Mouse (Mus musculus) thymus, adult 2 months (tissue): ENCODE data around the gene Olfr202.

Experiments
- CTCF ChIP-seq: fragments of 200-500 bp; IDR thresholded peaks from 2 replicates; pipeline ENCODE4 v1.5.1; 2012; ENCODE audit warnings: mild to moderate bottlenecking, control low read depth, low read length, moderate library complexity, borderline replicate concordance; ENCODE audit not compliant: control insufficient read depth, poor library complexity, insufficient read depth; ENCODE audit errors: extremely low read depth
- POLR2A ChIP-seq: fragments of 200-500 bp; IDR thresholded peaks from 2 replicates; pipeline ENCODE4 v1.6.1; 2012; ENCODE audit warnings: mild to moderate bottlenecking, low read length, control low read depth, moderate library complexity; ENCODE audit not compliant: control insufficient read depth, poor library complexity, insufficient read depth; ENCODE audit errors: extremely low read depth

DNA sequence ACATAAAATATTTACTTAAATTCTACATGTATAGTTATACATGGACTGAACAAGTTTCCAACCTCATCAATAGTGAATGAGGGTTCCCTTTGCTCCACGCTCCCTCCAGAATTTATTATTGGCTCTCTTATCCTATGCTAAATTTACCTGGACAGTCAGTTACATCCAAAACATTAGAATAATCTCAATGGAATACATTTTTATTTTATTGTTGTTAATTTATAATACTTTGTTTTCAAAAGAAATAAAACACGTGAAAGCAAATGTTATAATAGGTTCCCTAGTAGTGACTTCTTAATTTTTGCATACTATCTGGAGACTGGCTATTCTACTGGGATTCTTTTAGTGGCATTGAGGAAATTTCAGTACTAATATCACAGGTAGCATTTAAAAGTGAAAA, 12.0 kb upstream of the Olfr202 start, which contains the start of gene Olfr203:
- TF ChIP-seq CTCF (no peak), POLR2A (no peak)
